Mouse (Mus musculus) liver, embryonic 14.5 days (tissue): Measurements from ENCODE around the gene Plpp3. TPM values are rescaled to one million over a fixed set of nuclear protein-coding genes. Genes with fewer than 3 reads are reported as not detected.

Source experiments
- ATAC-seq: fragments of 200-750 bp; cut with Nextera tagmentation; 2 replicates; pipeline ENCODE4 v1.8.0; 2017; ENCODE audit warnings: moderate number of reproducible peaks, mild to moderate bottlenecking, moderate library complexity; ENCODE audit not compliant: insufficient read depth
- DNase-seq, 3 experiments: peaks; one replicate each; pipeline ENCODE4 v3.0.0-alpha.2; 2012 to 2013; ENCODE audit warnings: low read depth in 3 of 3, low spot score in 3 of 3
- H3K27ac ChIP-seq: fragments of 300-500 bp; sonication (generic); 2 replicates; pipeline ENCODE4 v1.5.1; 2014; ENCODE audit warnings: moderate library complexity, mild to moderate bottlenecking, control low read depth, inconsistent platforms
- H3K27me3 ChIP-seq: fragments of 300-500 bp; sonication (generic); 2 replicates; pipeline ENCODE4 v1.6.1; 2014; ENCODE audit warnings: mild to moderate bottlenecking, low read length, moderate library complexity; ENCODE audit not compliant: control insufficient read depth, insufficient read depth
- H3K36me3 ChIP-seq: fragments of 300-500 bp; sonication (generic); replicated peaks from 2 replicates; pipeline ENCODE4 v1.6.1; 2014; ENCODE audit warnings: low read depth; ENCODE audit not compliant: control insufficient read depth, insufficient read depth
- H3K4me1 ChIP-seq, 2 experiments: fragments of 200-500 bp in 1 of 2; fragments of 300-500 bp in 1 of 2; sonication (generic) in 1 of 2; replicated peaks; 2 replicates each; pipeline ENCODE4 v1.6.1; 2012 to 2014; ENCODE audit warnings: antibody characterized with exemption in 1 of 2, inconsistent platforms in 1 of 2, low read length in 1 of 2; ENCODE audit not compliant: control insufficient read depth in 2 of 2, insufficient read depth in 2 of 2
- H3K4me2 ChIP-seq: fragments of 300-500 bp; sonication (generic); 2 replicates; pipeline ENCODE4 v1.6.1; 2014; ENCODE audit warnings: low read depth, mild to moderate bottlenecking, control low read depth, moderate library complexity
- H3K4me3 ChIP-seq, 2 experiments: fragments of 200-500 bp in 1 of 2; fragments of 300-500 bp in 1 of 2; sonication (generic) in 1 of 2; 2 replicates each; pipeline ENCODE4 v1.5.1; 2012 to 2014; ENCODE audit warnings: low read depth in 2 of 2, low read length in 2 of 2, mild to moderate bottlenecking in 2 of 2, control low read depth in 1 of 2, inconsistent platforms in 1 of 2, moderate library complexity in 1 of 2; ENCODE audit not compliant: insufficient read depth in 1 of 2
- H3K9ac ChIP-seq: fragments of 300-500 bp; sonication (generic); replicated peaks from 2 replicates; pipeline ENCODE4 v1.6.1; 2014; ENCODE audit warnings: mild to moderate bottlenecking, control low read depth, moderate library complexity
- H3K9me3 ChIP-seq: fragments of 300-500 bp; sonication (generic); 2 replicates; pipeline ENCODE4 v1.6.1; 2016; ENCODE audit warnings: low read length, mixed read lengths; ENCODE audit not compliant: control insufficient read depth
- CTCF ChIP-seq: IDR thresholded peaks from 2 replicates; pipeline ENCODE4 v1.5.1; 2016; ENCODE audit warnings: antibody characterized with exemption, low read depth, control low read depth
- EP300 ChIP-seq: IDR thresholded peaks from 2 replicates; pipeline ENCODE4 v1.6.1; 2016; ENCODE audit warnings: antibody characterized with exemption, low read depth
- WGBS: fragments of 180-500 bp; shearing (Covaris S2); extraction: QIAGEN DNeasy Blood & Tissue Kit; methylation state at CpG from one replicate; pipeline ENCODE4 v1.1.7; 2014; ENCODE audit not compliant: insufficient replicate concordance; 5-methylcytosine and 5-hydroxymethylcytosine counted together
- polyA plus RNA-seq, 2 experiments: library from polyadenylated mRNA; depleted of rRNA in 1 of 2; stranded (reverse) in 1 of 2; unstranded in 1 of 2; fragments of >200 nt; fragmentation: Nextera tagmentation in 1 of 2; extraction: Ambion mirVana in 1 of 2; gene quantifications; 2 replicates each; pipeline versions ENCODE4 v1.2.1 to v1.2.3; 2012 to 2014

Plpp3 gene
- polyA plus RNA-seq, 2 experiments: 5.7 to 7.0 TPM

- no peak for ATAC-seq
- no peaks in the 10 kb centered on the region for H3K9me3 ChIP-seq
- no peaks in the 10 kb centered on the region for H3K36me3 ChIP-seq
- 78% methylated on average over 1 of the region's 1 CpGs for WGBS
- H3K27me3 ChIP-seq: no peaks in the 10 kb centered on the region; the same call in 1 of the 2 replicates
- no peak for DNase-seq
- no peak overlapping the region for H3K27ac ChIP-seq
- H3K4me2 ChIP-seq: no peak overlapping the region
- no peaks in the 10 kb centered on the region for H3K4me1 ChIP-seq
- H3K9ac ChIP-seq: no peak overlapping the region
- TF ChIP-seq CTCF (no peak), EP300 (no peak)
- no peak overlapping the region for H3K4me3 ChIP-seq
Observed at GRCm38 (mm10) chr4:105248161-105248560, 91.0 kb downstream of the Plpp3 start.

DNA sequence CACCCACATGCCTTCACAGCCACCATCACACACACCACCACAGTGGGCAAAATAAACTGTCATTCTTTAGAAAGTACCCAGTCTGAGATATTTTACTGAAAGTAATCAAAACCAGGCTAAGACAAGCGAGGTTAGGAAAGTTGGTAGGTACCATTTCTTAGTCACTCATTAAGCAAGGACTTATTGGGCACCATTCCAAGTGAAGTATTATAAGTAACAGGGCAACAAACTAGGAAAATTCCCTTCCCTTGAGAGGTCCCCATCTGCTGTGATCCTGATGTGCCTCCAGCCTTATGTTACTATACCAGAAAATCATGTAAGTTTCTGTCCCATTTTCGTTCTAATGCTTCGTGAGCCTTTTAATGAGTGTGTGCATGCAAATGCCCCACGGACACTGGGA lies 92.1 kb downstream of the Plpp3 start:
- no peaks in the 10 kb centered on the region; the same call in 1 of the 2 replicates for H3K27me3 ChIP-seq
- ATAC-seq: no peak
- no peaks in the 10 kb centered on the region for H3K9me3 ChIP-seq
- TF ChIP-seq EP300 (no peak), CTCF (no peak)
- H3K4me1 ChIP-seq: no peaks in the 10 kb centered on the region
- no peak overlapping the region for H3K9ac ChIP-seq
- no peaks in the 10 kb centered on the region for H3K36me3 ChIP-seq
- 62% methylated on average over 4 of the region's 4 CpGs for WGBS
- no peak overlapping the region for H3K4me3 ChIP-seq
- DNase-seq: no peak
- H3K27ac ChIP-seq: no peak overlapping the region
- H3K4me2 ChIP-seq: no peak overlapping the region

- no peak for ATAC-seq
- no peak for DNase-seq
- H3K9me3 ChIP-seq: no peaks in the 10 kb centered on the region
- 42% methylated on average over 3 of the region's 3 CpGs for WGBS
- H3K27ac ChIP-seq: no peak overlapping the region
- no peak overlapping the region for H3K9ac ChIP-seq
- H3K27me3 ChIP-seq: no peaks in the 10 kb centered on the region; the same call in 1 of the 2 replicates
- H3K4me1 ChIP-seq: no peaks in the 10 kb centered on the region
- no peak for TF ChIP-seq CTCF
- no peak for TF ChIP-seq EP300
- H3K36me3 ChIP-seq: no peaks in the 10 kb centered on the region
- H3K4me3 ChIP-seq: no peak overlapping the region
- H3K4me2 ChIP-seq: no peak overlapping the region
Observed at GRCm38 (mm10) chr4:105250946-105251345, 93.8 kb downstream of the Plpp3 start.

DNA sequence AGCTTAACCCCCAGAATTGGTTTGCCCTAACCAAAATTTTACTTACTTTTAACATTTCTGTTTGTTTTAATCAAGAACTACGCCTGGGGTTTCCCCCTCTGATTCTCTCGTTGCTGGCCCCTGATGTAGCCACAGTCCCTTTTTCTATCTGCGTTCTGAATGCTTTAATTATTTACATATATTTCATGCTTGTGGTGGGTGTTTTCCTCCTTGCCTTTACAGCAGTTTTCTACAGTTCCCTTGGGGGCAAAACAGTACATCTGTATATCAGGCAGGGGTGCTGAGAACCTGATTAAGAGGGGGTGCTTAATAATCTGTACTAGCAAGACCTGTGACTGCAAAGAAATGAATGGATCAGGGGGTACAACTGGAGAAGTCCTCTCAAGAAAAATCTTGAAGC lies 94.9 kb downstream of the Plpp3 start:
- Histone ChIP-seq H3K4me2 (no peak overlapping the region), H3K9me3 (no peaks in the 10 kb centered on the region), H3K9ac (no peak overlapping the region), H3K36me3 (no peaks in the 10 kb centered on the region), H3K27me3 (no peaks in the 10 kb centered on the region), H3K4me3 (no peak overlapping the region), H3K27ac (no peak overlapping the region), H3K4me1 (no peaks in the 10 kb centered on the region)
- WGBS: 48% methylated on average over 3 of the region's 3 CpGs
- DNase-seq (no peak), ATAC-seq (no peak)
- TF ChIP-seq EP300 (no peak), CTCF (no peak)

GRCm38 (mm10) chr4:105252571-105253200 lies 95.5 kb downstream of the Plpp3 start:
- Histone ChIP-seq H3K9ac (no peak overlapping the region), H3K27me3 (no peaks in the 10 kb centered on the region), H3K9me3 (no peaks in the 10 kb centered on the region), H3K4me2 (no peak overlapping the region), H3K4me3 (no peak overlapping the region), H3K27ac (no peak overlapping the region), H3K36me3 (no peaks in the 10 kb centered on the region), H3K4me1 (no peaks in the 10 kb centered on the region)
- WGBS: 48% methylated on average over 5 of the region's 5 CpGs
- DNase-seq (no peak), ATAC-seq (no peak)
- TF ChIP-seq EP300 (no peak), CTCF (no peak)
